Mouse (Mus musculus) myocyte (in vitro differentiated cells): ENCODE data around the gene Dnah7a.
"Not testable (repeated sequence)": the region's sequence is repeated elsewhere in the genome, so short reads cannot be mapped to it uniquely, and the experiment has no call there.

Source experiments
- CEBPB ChIP-seq: IDR thresholded peaks from 2 replicates; pipeline ENCODE4 v1.6.1; 2011; ENCODE audit warnings: mild to moderate bottlenecking, moderate library complexity; ENCODE audit not compliant: poor library complexity, insufficient read depth, severe bottlenecking
- E2F4 ChIP-seq: IDR thresholded peaks from one replicate; pipeline ENCODE4 v1.6.1; 2011; ENCODE audit warnings: mild to moderate bottlenecking, control low read depth, moderate library complexity; ENCODE audit not compliant: insufficient read depth
- MAX ChIP-seq: IDR thresholded peaks from one replicate; pipeline ENCODE4 v1.6.1; 2011; ENCODE audit warnings: low read depth, mild to moderate bottlenecking, control low read depth
- MYOD1 ChIP-seq, 3 experiments: IDR thresholded peaks; one replicate each; pipeline ENCODE4 v1.6.1; 2011; ENCODE audit warnings: control low read depth in 2 of 3, low read depth in 2 of 3, mild to moderate bottlenecking in 2 of 3, moderate library complexity in 1 of 3; ENCODE audit not compliant: insufficient read length in 2 of 3, control insufficient read depth in 1 of 3
- MYOG ChIP-seq, 3 experiments: IDR thresholded peaks; one replicate each; pipeline ENCODE4 v1.6.1; 2011; ENCODE audit warnings: control low read depth in 2 of 3, low read depth in 2 of 3, mild to moderate bottlenecking in 2 of 3; ENCODE audit not compliant: insufficient read length in 2 of 3, control insufficient read depth in 1 of 3, insufficient read depth in 1 of 3
- POLR2A ChIP-seq: IDR thresholded peaks from one replicate; pipeline ENCODE4 v1.6.1; 2011; ENCODE audit warnings: low read depth, mild to moderate bottlenecking, control low read depth, moderate library complexity; ENCODE audit not compliant: insufficient read length
- POLR2AphosphoS2 ChIP-seq: IDR thresholded peaks from one replicate; pipeline ENCODE4 v1.6.1; 2011; ENCODE audit warnings: low read depth, control low read depth; ENCODE audit not compliant: insufficient read length
- REST ChIP-seq: IDR thresholded peaks from one replicate; pipeline ENCODE4 v1.6.1; 2011; ENCODE audit warnings: mild to moderate bottlenecking, control low read depth, moderate library complexity; ENCODE audit not compliant: insufficient read depth, insufficient read length
- SRF ChIP-seq: IDR thresholded peaks from one replicate; pipeline ENCODE4 v1.6.1; 2011; ENCODE audit warnings: low read depth; ENCODE audit not compliant: control insufficient read depth, insufficient read length
- TCF12 ChIP-seq: IDR thresholded peaks from one replicate; pipeline ENCODE4 v1.6.1; 2011; ENCODE audit warnings: mild to moderate bottlenecking, control low read depth; ENCODE audit not compliant: poor library complexity, insufficient read depth, severe bottlenecking
- TCF3 ChIP-seq: IDR thresholded peaks from one replicate; pipeline ENCODE4 v1.6.1; 2011; ENCODE audit warnings: low read depth, control low read depth; ENCODE audit not compliant: insufficient read length
- USF1 ChIP-seq: IDR thresholded peaks from one replicate; pipeline ENCODE4 v1.6.1; 2011; ENCODE audit warnings: low read depth, mild to moderate bottlenecking, control low read depth, moderate library complexity

- not testable (repeated sequence) for TF ChIP-seq E2F4; MAX; MYOG (IDR thresholded peaks at IDR 0.05; ENCODE audit: control insufficient read depth in 1 of 3, insufficient read depth in 1 of 3, insufficient read length in 2 of 3, low read depth in 2 of 3); POLR2A; TCF12; USF1; CEBPB; POLR2AphosphoS2; MYOD1 (IDR thresholded peaks at IDR 0.05; ENCODE audit: control insufficient read depth in 1 of 3, insufficient read length in 2 of 3, low read depth in 2 of 3); SRF; TCF3; REST
Observed at GRCm38 (mm10) chr1:53581326-53581725, 125.3 kb downstream of the Dnah7a start.
